Mouse (Mus musculus): ENCODE measurements around the gene Clasrp.

DNA sequence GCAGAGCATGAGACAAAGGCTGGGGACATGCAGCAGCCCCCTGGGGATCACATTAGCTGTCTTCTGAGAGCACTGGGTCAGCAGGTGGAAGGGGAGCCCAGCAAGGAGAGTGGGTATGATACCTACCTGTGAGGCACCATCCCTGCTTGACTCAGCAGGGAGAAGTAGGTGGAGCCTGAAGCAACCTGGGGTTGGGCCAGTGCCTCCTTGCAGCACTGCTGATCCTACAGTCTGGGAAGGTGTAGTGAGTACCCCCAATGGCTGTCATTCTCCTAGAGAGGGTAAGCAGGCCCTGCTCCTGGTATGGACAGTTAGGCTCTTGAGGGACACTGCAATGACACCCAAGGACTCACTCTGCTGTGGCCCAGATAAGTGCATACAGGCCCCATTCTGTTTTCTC lies 28.0 kb upstream of the Clasrp start:
- TF ChIP-seq ZNF384 (IDR thresholded peaks at IDR 0.05; ENCODE audit: low read depth, low read length): no peak
- no peak for TF ChIP-seq MAFK (IDR thresholded peaks at IDR 0.05; ENCODE audit: insufficient read depth, low read depth, low read length)
- no peak for TF ChIP-seq HCFC1 (IDR thresholded peaks at IDR 0.05; ENCODE audit: borderline replicate concordance, insufficient read depth, low read length)
- TF ChIP-seq ZC3H11A (IDR thresholded peaks at IDR 0.05; ENCODE audit: borderline replicate concordance, low read depth, low read length): no peak
- no peak for TF ChIP-seq CHD2 (IDR thresholded peaks at IDR 0.05; ENCODE audit: low read depth, low read length)

Data from ES-E14 (cell line).